Mouse (Mus musculus) right cerebral cortex, adult 18-20 months (tissue): Measurements from ENCODE around the gene Pcgf5.

Experiments used
- DNase-seq: peaks from one replicate; pipeline ENCODE4 v3.0.0; 2022; ENCODE audit warnings: mixed read lengths

Gene Pcgf5

DNA sequence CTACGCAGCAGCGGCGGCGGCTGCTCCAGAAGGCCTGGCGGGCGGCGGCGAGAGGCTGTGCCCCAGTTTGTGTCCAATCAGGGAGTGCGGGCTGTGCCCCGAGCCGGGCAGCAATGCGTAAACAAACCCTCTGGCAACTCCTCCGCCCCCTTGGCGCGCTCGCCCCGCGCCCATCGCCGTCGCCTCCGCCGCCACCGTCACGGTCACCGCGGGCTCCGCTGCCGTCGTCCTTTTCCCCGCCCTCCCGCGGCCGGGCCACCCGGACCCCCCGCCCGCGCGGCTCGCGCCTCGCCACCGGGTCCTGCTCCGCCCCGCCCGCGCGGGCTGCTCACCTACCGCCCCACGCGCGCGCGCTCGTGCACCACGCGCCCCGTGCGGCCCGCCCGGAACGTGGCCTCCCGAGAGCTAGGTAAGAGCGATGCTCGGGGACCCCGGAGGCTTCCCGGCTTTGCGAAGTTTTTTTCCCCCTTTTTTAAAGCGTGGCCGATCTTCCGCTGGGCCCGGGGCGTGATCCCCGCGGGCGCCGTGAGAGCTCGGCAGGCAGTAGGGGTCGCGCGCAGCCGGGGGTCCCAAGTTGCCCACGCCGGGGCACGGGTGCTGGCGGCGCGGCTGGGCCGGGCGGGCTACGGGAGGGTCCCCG is at the start of gene Pcgf5:
Gene Pcgf5, plus strand, starts transcription at position 149 of the 640 bp plus-strand sequence.
- peak; percentile 78 for DNase-seq

DNA sequence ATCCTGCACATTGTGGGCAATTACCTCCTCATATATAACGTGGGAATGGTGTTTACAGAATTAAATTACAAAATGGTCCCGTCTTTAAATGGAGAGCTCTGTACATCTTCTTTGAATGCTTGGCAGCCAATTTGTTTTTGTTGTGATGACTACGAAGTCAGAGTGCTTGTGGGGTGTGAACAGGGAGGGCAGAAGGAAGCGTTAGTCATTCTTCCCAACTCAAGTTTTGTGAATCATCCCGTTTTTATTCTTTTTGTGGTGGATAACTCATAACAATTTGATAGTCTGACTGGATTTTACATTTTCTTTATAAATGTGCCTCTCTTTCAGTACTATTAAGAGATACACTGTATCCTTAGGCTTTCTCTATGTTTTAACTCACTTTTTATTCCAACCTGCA is 42.6 kb upstream of the Pcgf5 start:
- DNase-seq: no peak

- DNase-seq: peak; percentile 68
Observed at GRCm38 (mm10) chr19:36314010-36314409, 34.1 kb upstream of the Pcgf5 start.

GRCm38 (mm10) chr19:36319735-36320134 is 28.4 kb upstream of the Pcgf5 start:
- no peak for DNase-seq

DNA sequence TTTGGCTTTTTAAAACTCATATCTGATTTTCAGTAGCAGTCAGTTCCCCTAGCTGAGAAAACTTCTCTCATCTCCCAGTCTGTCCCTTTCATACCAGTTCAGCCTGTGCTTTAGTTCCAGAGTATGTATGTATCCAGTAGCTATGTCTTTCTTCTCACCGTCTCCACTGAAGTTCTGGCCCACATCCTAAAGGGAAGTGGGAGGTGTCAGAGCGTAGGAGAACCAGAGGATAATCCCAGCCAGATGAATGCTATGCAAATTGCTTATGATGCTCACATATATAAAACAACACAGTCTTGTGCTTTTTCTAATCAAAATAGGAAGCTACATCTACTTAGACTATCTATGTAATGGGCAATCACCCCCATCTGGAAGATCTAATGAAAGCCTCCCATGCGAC is 27.0 kb upstream of the Pcgf5 start:
- peak; percentile 79 for DNase-seq

DNA sequence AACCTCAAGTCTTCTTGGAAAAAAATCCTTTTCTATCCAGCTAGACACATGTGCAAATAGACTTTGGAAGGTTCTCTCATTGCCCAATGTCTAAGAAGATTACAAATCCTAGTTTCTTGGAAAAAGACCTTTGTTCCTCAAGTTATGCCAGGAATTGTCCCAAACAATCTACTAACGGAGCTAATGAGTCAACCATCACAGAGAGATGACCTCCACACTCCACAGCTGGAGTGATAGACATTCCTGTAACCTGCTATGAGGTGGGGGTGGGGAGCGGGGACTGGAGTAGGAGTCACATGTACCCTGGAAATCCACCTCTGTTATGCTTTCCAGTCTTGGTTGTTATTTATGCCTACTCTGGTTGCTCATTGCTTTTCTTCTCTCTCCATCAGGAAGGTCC is 24.8 kb upstream of the Pcgf5 start:
- DNase-seq: no peak

GRCm38 (mm10) chr19:36328678-36329077 is 19.4 kb upstream of the Pcgf5 start:
- no peak for DNase-seq

DNA sequence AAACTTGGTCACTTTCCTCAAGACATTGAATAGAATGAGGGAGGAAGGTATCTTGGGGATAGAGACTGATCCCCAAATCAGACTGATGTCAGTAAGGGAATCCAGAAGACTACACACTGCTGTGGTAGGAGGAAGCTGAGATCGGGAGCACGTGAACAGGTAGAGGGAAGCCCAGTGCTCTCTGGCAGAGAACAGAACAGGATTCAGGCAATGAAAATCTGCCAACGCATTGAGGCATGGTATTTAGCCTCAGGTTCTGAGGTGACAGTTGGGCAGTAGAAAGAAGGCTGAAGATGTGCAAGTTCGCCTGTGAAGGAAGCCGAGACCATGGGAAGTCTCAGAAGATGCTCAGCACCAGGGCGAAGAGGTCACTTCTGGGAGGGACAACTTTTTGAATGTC is 733 bp upstream of the Pcgf5 start:
- DNase-seq: no peak

GRCm38 (mm10) chr19:36347831-36348160 is 313 bp upstream of the Pcgf5 start:
- no peak for DNase-seq

DNA sequence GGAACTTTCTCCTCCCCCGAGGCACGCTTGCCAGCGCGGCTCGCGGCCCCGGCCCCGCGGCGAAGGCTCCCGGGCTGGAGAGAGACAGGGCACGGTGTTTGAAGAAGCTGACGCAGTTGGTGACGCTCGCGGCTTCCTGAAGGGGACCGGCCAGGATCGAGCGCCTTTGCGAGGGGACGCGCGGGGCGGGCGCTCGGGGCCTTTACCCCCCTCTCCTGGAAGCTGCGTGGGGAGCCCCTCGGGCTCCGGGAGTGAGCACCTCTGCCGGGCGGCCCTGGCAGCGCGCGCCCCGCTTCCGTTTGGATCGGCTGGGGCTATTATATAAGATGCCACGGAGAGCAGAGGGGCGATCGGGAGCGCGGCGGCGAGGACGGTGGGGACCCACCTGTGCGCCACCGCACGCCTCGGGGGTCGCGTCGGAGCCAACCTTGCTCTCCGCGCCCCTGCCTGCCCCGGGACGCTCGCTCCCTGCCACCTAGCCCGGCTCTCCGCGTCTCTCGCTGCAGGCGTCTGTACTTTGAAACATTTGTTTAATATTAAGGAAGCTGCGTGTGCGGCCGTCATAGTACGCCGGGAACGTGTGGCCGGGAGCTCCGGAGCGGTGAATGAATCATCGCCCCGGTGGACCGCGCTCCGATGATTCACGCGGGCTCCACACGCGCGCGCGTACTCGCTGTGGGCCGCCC is 835 bp downstream of the Pcgf5 start:
- DNase-seq: peak; percentile 87

DNA sequence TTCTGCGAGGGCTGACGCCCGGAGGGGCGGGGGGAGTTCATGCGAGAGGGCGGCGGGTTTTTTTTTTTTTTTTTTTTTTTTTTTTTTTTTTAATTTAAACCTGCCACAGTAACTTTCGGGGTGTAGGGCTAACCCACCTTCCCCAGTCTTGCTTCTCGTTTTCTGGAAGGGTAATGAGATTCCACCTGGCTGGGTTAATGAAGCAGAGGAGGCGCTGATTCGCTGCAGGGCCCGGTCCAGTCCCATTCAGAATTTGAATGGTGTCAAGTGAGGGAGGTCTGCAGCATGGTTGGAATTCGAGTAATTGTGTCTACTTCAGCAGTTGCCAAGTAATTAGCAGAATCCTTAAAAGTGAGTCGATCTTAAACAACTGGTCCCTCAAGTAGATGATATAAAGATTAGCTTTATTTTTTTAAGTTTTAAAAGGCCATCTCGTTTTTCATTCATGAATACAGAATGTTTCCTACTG is 1.4 kb downstream of the Pcgf5 start:
- DNase-seq: no peak

DNA sequence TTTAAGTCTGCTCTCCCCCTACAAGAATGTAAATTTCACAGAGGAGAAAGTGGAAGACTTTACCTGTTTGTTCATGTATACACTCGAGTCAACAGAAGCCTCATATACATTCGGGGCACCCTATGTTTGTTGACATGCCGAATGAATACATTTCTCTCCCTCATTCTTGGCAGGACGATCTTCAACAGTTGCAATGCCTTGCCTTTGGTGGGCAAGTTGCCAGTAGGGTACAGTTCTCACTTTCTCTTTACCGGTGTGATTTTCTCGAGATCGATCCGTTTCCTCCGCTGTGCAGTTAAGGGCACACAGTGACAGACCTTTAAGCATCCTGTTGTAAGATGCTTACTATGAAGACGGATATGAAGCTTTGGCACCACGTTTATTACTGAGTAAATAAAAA is 2.1 kb downstream of the Pcgf5 start:
- no peak for DNase-seq

- DNase-seq: no peak
Observed at GRCm38 (mm10) chr19:36350870-36351269, 2.8 kb downstream of the Pcgf5 start.

GRCm38 (mm10) chr19:36362541-36362940 is 14.4 kb downstream of the Pcgf5 start:
- DNase-seq: no peak

- no peak for DNase-seq
Observed at GRCm38 (mm10) chr19:36364757-36365156, 16.6 kb downstream of the Pcgf5 start.

DNA sequence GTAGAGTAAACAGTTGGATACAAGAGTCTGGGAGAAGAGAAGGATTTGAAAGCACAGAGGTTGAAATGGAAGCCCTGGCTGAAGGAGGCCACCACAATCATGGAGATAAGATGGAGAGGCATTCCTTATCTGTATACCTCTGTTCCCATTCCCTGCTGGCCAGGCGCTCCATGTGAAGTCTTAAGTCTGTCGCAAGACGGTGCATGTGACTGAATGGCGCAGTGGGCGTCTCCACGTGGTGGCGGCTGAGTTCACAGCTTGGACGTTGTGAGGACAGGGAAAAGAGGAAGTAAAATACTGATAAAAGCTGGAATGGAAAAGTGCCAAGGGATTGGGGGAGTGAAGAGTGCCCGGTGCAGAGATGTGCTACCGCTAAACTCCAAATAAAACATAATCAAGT is 23.4 kb downstream of the Pcgf5 start:
- DNase-seq: no peak

DNA sequence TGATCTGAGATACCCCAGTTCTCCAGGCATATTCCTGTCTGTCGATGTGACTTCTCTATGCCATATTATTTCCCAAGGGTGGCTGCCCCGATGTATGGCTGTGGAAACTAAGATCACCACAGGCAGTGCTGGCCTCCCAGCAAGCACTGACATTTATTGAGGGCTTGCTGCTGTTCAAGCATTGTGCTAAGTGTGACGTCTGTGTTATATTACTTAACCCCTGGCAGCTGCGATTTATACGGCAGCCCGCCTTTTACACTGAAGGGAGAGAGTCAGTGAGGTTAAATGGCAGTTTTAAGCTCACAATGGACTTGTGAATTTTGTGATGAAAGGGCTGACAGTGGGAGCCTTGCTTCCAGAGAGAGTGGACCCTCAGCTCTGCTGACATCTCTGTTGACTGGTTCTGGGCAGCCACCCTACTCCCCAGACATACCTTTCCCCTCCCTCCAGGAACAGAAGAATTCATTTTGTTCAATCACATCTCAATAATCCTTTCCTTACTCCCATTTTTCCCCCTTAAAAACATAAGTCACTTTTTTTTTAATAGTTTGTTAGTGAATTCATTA is 25.0 kb downstream of the Pcgf5 start:
- no peak for DNase-seq

DNA sequence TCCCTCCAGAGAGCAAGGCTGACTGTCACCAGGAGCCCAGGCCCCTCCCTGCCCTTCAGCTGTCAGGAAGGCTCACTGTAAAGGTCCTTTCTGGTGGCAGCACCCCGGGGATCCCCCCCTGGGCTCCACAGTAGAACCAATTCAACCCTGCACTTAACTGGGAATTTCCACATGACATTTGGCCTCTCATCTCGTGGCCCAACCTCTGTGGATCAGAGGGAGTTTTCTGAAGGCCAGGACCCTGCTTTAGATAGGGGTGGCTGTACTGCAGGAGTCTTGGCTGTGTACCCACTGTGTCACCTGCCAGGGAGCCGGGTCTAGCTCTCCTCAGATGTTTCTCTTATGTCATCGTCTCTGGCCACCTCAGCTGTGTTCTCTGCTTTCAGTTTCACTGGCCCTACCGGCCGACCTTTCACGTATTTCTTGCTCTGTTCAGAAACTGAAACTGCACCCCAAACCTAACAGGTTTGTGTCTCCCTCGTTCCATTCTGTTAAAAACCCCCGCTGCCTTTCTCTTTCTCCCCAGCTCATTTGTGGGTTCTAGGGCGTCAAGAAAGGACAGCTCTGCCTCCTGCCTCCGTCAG is 27.2 kb downstream of the Pcgf5 start:
- no peak for DNase-seq

DNA sequence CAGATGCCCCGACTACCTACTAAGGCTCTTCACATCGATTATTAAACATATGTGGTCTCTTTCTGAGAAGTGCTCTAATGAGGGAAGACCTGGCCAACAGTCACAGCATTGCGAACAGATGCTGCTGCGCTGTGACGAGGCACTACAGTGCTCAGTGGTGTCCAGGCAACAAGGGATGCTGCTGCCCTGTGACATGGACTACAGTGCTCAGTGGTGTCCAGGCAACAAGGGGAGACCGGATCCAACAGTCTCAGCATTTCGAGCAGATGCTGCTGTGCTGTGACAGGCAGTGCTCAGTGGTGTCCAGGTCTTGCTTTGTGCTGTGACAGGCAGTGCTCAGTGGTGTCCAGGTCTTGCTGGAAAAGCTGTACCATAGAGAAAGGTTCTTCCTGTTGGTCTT is 29.6 kb downstream of the Pcgf5 start:
- no peak for DNase-seq

- no peak for DNase-seq
Observed at GRCm38 (mm10) chr19:36378511-36379232, 30.6 kb downstream of the Pcgf5 start.

GRCm38 (mm10) chr19:36382901-36383300 is 34.8 kb downstream of the Pcgf5 start:
- DNase-seq: no peak

DNA sequence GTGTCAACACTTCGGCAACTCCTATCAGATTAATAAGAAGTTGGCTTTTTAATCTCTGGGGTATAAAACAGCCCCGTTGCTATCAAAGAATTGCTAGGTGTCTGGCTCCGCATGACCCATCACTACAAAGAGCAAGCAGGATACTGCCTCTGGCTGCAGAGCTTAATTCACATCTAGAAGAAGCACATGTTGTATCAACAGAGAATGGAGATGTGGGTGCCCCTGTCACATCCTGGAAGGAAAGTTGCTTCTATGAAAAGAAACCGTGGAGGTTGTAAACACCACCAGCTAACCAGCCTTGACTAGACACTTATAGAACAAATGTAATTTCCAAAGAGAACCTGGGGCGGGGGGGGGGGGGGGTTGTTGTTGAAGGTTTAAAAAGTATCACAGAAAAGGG is 35.9 kb downstream of the Pcgf5 start:
- DNase-seq: no peak

GRCm38 (mm10) chr19:36384426-36384825 is 36.3 kb downstream of the Pcgf5 start:
- DNase-seq: no peak
